Mouse (Mus musculus) kidney, postnatal 14 days (tissue): ENCODE data around the gene Lrrc75a.
A peak's percentile ranks its signal among the peaks of the same experiment; 100 is the strongest.

Experiments used
- DNase-seq: peaks from one replicate; pipeline ENCODE4 v3.0.0; 2022; ENCODE audit warnings: mixed read lengths

Lrrc75a gene

GRCm38 (mm10) chr11:62614876-62615410 lies 33.4 kb downstream of the Lrrc75a start:
- DNase-seq, result no peak

DNA sequence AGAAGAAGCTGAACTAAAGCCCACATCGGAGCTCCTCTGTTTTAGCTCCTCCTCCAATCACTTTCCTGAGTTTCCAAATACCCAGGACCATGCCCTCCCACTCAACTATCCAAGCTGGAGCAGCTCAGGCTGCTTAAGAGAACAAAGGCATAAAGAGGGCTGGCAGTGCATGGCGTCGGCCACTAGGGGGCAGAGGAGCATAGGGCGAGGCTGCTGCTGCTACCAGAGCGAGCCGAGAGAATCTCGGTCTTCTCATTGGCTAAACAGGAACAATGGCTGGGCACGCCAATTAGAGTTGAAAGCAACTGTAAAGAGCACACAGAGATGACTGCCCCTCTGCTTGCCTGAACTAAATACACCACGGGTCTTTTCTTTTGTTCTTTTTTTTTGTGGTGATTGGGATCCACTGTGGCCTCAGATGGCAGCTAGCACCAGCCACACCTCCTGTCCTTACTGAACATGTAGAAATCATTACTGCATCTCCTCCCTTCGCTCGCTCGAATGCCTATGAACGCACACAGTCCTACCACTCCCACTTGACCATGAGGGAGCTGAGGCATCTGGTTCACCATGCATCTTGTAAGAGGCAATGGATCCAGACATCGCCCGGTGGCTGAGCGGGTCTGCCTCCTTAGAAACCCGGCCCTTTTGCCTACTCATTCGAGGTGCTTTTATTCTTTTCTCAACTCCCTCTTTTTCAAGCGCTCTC lies 34.5 kb downstream of the Lrrc75a start:
- DNase-seq, result peak; percentile 93

DNA sequence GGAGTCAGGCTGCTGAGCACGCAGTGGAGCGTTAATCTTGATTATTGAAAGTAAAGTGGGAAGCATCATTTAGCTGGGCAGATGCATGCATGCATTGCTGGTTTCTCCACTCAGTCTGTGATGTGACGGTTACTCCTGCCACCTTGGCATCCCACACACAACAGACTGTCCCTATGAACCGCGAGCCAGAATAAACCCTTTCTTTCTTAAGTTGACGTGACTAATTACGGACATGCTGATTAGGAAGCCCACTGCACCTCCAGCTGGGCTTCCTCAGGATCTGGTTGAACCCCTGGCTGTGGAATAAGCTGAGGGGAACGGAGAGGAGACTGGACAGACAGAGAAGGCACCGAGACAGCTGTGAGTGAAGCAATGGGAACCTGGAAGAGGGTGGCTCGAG lies 35.7 kb downstream of the Lrrc75a start:
- no peak for DNase-seq

DNA sequence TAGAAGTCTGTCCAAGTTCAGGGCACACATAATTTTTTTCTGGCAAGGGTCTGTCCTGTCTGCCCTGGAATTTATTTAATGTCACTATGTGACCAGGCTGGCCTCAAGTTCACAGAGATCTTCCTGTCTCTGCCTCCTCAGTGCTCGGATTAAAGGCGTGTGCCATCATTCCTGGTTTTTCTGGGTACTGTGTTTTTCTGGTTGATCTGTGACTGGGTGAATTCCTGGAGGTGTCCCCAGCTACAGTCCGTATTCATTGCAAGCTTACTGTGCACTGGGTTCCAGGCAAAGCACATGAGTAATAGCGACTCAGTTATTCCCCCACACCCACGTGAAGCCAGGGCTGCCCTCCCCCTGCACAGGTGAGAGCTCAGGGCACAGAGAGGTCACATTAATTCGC lies 38.0 kb downstream of the Lrrc75a start:
- DNase-seq, result no peak

DNA sequence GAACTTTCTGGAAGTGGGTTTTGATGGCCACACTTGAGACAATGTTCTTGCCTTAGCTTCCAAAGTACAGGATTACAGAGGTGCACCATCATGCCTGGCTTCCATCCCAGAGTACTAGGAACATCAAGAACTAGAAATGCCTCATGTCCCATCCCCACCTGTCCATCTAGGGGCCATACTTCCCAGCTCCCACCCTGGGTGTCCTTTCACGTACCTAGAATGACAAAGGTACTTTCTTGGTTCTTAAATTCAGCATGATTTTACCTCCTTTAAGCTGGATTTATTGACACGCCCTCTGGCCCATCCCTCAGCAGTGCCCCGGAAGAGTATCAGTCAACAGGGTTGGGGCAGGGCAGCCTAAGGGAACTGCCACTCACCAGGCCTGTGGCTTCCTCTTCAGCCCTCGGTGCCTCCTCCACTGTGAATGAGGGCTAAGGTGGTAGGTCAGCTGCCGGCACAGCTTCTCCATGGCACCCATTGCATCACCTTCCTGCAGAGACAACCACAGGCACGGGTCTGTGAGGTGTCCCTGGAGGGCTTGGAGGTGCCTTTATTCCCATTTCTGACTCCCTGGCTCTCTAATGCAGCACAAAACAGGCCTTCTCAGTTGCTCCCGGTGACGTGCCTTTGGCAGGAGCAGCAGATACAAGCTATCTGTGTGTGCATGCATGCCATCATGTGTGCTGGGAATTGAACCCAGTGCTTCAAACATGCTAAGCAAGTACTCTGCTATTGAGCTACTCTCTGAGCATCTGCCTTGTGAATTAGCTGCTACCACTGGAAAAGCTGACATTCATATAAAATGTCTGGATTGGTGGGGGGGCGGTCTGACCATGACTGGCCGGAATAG lies 39.3 kb downstream of the Lrrc75a start:
- no peak for DNase-seq

DNA sequence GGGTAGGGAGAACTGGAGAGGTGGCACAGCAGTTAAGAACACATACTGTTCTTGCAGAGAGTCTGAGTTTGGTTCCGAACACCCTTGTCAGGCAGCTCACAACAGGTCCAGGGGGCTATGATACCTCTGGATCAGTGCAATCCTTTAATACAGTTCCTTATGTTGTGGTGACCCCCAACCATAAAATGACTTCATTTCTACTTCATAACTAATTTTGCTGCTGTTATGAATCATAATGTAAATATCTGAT lies 40.4 kb downstream of the Lrrc75a start:
- no peak for DNase-seq

- no peak for DNase-seq
Measured at GRCm38 (mm10) chr11:62607170-62607951, 41.0 kb downstream of the Lrrc75a start.

GRCm38 (mm10) chr11:62606299-62607169 lies 41.8 kb downstream of the Lrrc75a start:
- DNase-seq, result no peak

- DNase-seq, result no peak
Measured at GRCm38 (mm10) chr11:62605619-62606298, 42.6 kb downstream of the Lrrc75a start.

GRCm38 (mm10) chr11:62604886-62605618 lies 43.3 kb downstream of the Lrrc75a start:
- no peak for DNase-seq

- no peak for DNase-seq
Measured at GRCm38 (mm10) chr11:62604123-62604706, 44.1 kb downstream of the Lrrc75a start.

GRCm38 (mm10) chr11:62603312-62604056 lies 44.8 kb downstream of the Lrrc75a start:
- peak; percentile 53 for DNase-seq

GRCm38 (mm10) chr11:62602619-62603311 lies 45.6 kb downstream of the Lrrc75a start:
- DNase-seq, result peak; percentile 98

- DNase-seq, result no peak
Measured at GRCm38 (mm10) chr11:62601732-62602618, 46.3 kb downstream of the Lrrc75a start.

DNA sequence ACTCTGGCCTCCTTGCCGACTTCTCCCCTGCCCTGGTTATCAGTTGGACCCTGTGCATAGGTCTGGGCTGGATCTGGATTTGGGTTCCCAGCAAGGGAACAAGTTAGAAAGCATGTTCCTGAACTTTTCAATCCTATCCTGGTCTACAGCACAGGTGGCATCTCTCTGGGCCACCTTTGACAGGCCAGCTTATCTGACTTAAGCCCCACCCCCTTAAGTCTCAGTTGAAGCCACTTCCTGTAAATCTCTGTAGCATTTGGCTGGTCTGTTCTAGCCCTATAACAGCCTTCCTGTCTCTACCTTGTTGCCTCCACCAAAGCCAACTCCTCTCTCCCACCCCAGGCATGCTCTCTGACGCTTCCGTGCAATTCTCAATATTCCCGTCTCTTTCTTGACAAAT lies 49.8 kb downstream of the Lrrc75a start:
- no peak for DNase-seq

DNA sequence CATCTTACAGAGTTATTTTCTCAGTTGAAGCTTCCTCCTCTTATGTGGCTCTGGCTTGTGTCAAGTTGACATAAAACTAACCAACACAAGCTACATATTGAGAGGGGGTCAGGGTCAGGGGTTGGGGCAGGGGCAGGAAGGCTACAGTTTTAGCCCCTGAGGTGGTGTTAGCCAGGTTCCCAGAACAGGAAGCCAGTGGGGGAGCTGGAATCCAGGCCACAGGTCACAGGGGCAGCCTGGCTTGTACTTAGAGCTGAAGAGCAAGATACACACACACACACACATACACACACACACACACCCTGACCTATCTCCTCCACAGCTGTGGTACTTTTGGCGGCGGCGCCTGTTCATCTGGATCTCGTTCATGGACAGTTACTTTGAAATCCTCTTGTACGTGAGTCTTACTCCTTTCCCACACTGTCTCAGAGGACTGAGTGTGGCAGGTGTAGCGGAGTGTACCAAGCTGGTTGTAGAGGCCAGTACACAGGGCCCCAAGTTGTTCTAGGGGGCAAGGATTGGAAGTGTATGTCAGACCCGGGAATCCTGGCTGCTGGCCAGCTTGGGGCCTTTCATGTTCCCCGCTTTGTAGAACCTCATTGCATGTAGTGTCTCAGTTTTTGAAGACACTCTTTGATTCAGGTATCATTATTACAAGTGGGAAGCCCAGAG lies 56.3 kb downstream of the Lrrc75a start:
- no peak for DNase-seq

GRCm38 (mm10) chr11:62591026-62591425 lies 57.3 kb downstream of the Lrrc75a start:
- no peak for DNase-seq

DNA sequence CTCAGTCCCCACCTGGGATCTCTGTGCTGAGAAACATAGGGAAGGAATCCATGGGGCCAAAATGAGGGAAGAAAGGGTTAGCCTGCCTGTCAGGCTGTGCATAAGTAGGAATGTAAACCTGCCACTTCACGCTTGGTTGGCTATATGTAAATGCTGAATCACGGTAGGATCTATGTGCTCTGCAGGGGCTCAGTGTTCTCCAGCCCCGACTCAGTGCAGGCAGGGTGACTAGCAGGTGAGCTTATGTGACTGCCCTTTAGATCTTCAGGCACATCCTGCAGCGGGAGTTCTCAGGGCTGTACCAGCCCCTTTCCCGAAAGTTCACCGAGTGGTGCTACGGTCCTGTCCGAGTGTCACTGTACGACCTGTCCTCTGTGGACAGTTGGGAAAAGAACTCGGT lies 58.9 kb downstream of the Lrrc75a start:
- DNase-seq, result no peak
